Mouse (Mus musculus) cerebellum, postnatal 14 days (tissue): ENCODE results near the gene Sult3a1.
"Not testable (repeated sequence)": the region's sequence is repeated elsewhere in the genome, so short reads cannot be mapped to it uniquely, and the experiment has no call there.

Source experiments
- DNase-seq, 2 experiments: peaks; one replicate each; pipeline ENCODE4 v3.0.0; 2021; ENCODE audit warnings: mixed read lengths in 2 of 2

Sult3a1 gene

GRCm38 (mm10) chr10:33857421-33857820, at the start of gene Sult3a1:
Sult3a1 (plus strand) TSS chr10:33857721.
- no peak for DNase-seq

GRCm38 (mm10) chr10:33811807-33812206, 45.7 kb upstream of the Sult3a1 start:
- DNase-seq = no peak

- no peak for DNase-seq
Measured at GRCm38 (mm10) chr10:33814266-33814665, 43.3 kb upstream of the Sult3a1 start.

GRCm38 (mm10) chr10:33816923-33817322, 40.6 kb upstream of the Sult3a1 start:
- DNase-seq = no peak

GRCm38 (mm10) chr10:33820892-33821291, 36.6 kb upstream of the Sult3a1 start:
- no peak for DNase-seq

- no peak for DNase-seq
Measured at GRCm38 (mm10) chr10:33865994-33866393, 8.5 kb downstream of the Sult3a1 start.

GRCm38 (mm10) chr10:33870441-33870840, 12.9 kb downstream of the Sult3a1 start:
- DNase-seq = no peak

- DNase-seq = no peak
Measured at GRCm38 (mm10) chr10:33872672-33873398, 15.3 kb downstream of the Sult3a1 start.

- not testable (repeated sequence) for DNase-seq
Measured at GRCm38 (mm10) chr10:33882411-33882810, 24.9 kb downstream of the Sult3a1 start.

GRCm38 (mm10) chr10:33901520-33901919, 44.0 kb downstream of the Sult3a1 start:
- not testable (repeated sequence) for DNase-seq

GRCm38 (mm10) chr10:33904530-33905481, 47.3 kb downstream of the Sult3a1 start, which contains the start of gene Rsph4a:
Rsph4a (plus strand) TSS chr10:33905111.
- DNase-seq = peak; percentile 59 to 73

- DNase-seq = no peak
Measured at GRCm38 (mm10) chr10:33905489-33905888, 48.0 kb downstream of the Sult3a1 start.
